Mouse (Mus musculus) neural tube, embryonic 12.5 days (tissue): Measurements from ENCODE around the gene 2310050C09Rik. TPM values are rescaled to one million over a fixed set of nuclear protein-coding genes. Genes with fewer than 3 reads are reported as not detected.

Experiments used
- polyA plus RNA-seq: library from polyadenylated mRNA; unstranded; fragments of >200 nt; fragmentation: Nextera tagmentation; extraction: Ambion mirVana; gene quantifications from 2 replicates; pipeline ENCODE4 v1.2.1, GENCODE M21; 2016

2310050C09Rik gene
- polyA plus RNA-seq, 1 experiment from 2014 or later, result not detected

Other genes starting within 250 kb of the 2310050C09Rik start
- gene Lce6a, start 248.6 kb downstream of the 2310050C09Rik start, polyA plus RNA-seq, result not detected in 2 replicates
- not detected in 2 replicates for gene Lce1a1, start 221.9 kb downstream of the 2310050C09Rik start, polyA plus RNA-seq
- not detected in 2 replicates for gene Lce1b, start 213.3 kb downstream of the 2310050C09Rik start, polyA plus RNA-seq
- gene Lce1a2, start 199.9 kb downstream of the 2310050C09Rik start, polyA plus RNA-seq, result not detected in 2 replicates
- gene Lce1c, start 191.0 kb downstream of the 2310050C09Rik start, polyA plus RNA-seq, result not detected in 2 replicates
- not detected in 2 replicates for gene Lce1d, start 183.0 kb downstream of the 2310050C09Rik start, polyA plus RNA-seq
- gene Lce1e, start 161.1 kb downstream of the 2310050C09Rik start, polyA plus RNA-seq, result not detected in 2 replicates
- gene Lce1f, start 149.9 kb downstream of the 2310050C09Rik start, polyA plus RNA-seq, result not detected in 2 replicates
- gene Gm38119, start 131.1 kb downstream of the 2310050C09Rik start, polyA plus RNA-seq, result not detected in 2 replicates
- not detected in 2 replicates for gene Lce1g, start 117.9 kb downstream of the 2310050C09Rik start, polyA plus RNA-seq
- not detected in 2 replicates for gene Lce1h, start 105.2 kb downstream of the 2310050C09Rik start, polyA plus RNA-seq
- not detected in 2 replicates for gene Lce1i, start 91.3 kb downstream of the 2310050C09Rik start, polyA plus RNA-seq
- gene Lce1j, start 79.7 kb downstream of the 2310050C09Rik start, polyA plus RNA-seq, result not detected in 2 replicates
- not detected in 2 replicates for gene Lce1k, start 62.3 kb downstream of the 2310050C09Rik start, polyA plus RNA-seq
- gene Kprp, start 43.0 kb downstream of the 2310050C09Rik start, polyA plus RNA-seq, result not detected in 2 replicates
- gene Lce1l, start 18.9 kb downstream of the 2310050C09Rik start, polyA plus RNA-seq, result not detected in 2 replicates
- gene Lce3a, start 56.0 kb upstream of the 2310050C09Rik start, polyA plus RNA-seq, result not detected in 2 replicates
- not detected in 2 replicates for gene Lce3b, start 62.8 kb upstream of the 2310050C09Rik start, polyA plus RNA-seq
- not detected in 2 replicates for gene Lce3c, start 74.3 kb upstream of the 2310050C09Rik start, polyA plus RNA-seq
- gene Lce3d, start 87.2 kb upstream of the 2310050C09Rik start, polyA plus RNA-seq, result not detected in 2 replicates
- gene Lce3e, start 96.8 kb upstream of the 2310050C09Rik start, polyA plus RNA-seq, result not detected in 2 replicates
- gene Lce3f, start 122.0 kb upstream of the 2310050C09Rik start, polyA plus RNA-seq, result not detected in 2 replicates
- 0.32 TPM in 1 of 2 replicates, not detected in the other for gene Crct1, start 145.5 kb upstream of the 2310050C09Rik start, polyA plus RNA-seq
- gene Lce1m, start 148.8 kb upstream of the 2310050C09Rik start, polyA plus RNA-seq, result not detected in 2 replicates
- gene Gm4858, start 198.6 kb upstream of the 2310050C09Rik start, polyA plus RNA-seq, result not detected in 2 replicates